Mouse (Mus musculus): ENCODE measurements around the gene Chkb. TPM values are rescaled to one million over a fixed set of nuclear protein-coding genes. Genes with fewer than 3 reads are reported as not detected.

The Chkb gene
- polyA plus RNA-seq, 1 experiment from 2014 or later: 67.0 TPM

DNA sequence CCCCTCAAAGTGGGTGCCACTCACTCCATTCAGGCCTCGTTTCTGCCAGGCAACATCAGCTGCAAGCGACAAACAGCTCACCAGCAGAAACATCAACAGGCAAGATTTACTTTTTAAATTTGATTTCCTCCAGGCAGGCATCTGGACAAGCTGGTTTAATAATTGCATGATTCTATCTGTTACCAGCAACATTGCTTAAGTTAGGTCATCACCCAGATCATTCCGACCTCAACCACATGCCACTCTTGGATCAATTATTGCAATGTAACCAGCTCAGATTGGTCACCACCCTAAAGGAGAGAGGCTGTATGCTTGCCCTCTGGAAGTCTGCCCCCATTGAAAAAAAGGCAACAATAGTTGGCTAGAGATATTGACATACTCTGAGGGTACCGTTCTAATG is 41.8 kb upstream of the Chkb start:
- Histone ChIP-seq H3K4me1 (replicated peaks) (peaks cover 6% of the 10 kb centered on the region), H3K4me3 (no peak overlapping the region), H3K9me3 (replicated peaks) (no peaks in the 10 kb centered on the region), H3K27ac (ENCODE audit: poor library complexity, severe bottlenecking) (no peak overlapping the region), H3K27me3 (replicated peaks) (no peaks in the 10 kb centered on the region), H3K9ac (no peak overlapping the region), H3K4me2 (no peak overlapping the region), H3K36me3 (no peaks in the 10 kb centered on the region)
- WGBS: 79% methylated on average over 4 of the region's 4 CpGs
- ATAC-seq (ENCODE audit: insufficient number of reproducible peaks, low FRiP score): no peak

- H3K9me3 ChIP-seq (replicated peaks): no peaks in the 10 kb centered on the region
- no peaks in the 10 kb centered on the region; the same call in 1 of the 2 replicates for H3K27me3 ChIP-seq (replicated peaks)
- no peak for ATAC-seq (ENCODE audit: insufficient number of reproducible peaks, low FRiP score)
- H3K27ac ChIP-seq (ENCODE audit: poor library complexity, severe bottlenecking): no peak overlapping the region
- H3K9ac ChIP-seq: no peak overlapping the region
- no peaks in the 10 kb centered on the region for H3K4me1 ChIP-seq (replicated peaks)
- no peak overlapping the region for H3K4me2 ChIP-seq
- no peaks in the 10 kb centered on the region for H3K36me3 ChIP-seq
- WGBS: 29% methylated on average over 2 of the region's 2 CpGs
- H3K4me3 ChIP-seq: no peak overlapping the region
Measured at GRCm38 (mm10) chr15:89468577-89468976, 38.9 kb upstream of the Chkb start.

DNA sequence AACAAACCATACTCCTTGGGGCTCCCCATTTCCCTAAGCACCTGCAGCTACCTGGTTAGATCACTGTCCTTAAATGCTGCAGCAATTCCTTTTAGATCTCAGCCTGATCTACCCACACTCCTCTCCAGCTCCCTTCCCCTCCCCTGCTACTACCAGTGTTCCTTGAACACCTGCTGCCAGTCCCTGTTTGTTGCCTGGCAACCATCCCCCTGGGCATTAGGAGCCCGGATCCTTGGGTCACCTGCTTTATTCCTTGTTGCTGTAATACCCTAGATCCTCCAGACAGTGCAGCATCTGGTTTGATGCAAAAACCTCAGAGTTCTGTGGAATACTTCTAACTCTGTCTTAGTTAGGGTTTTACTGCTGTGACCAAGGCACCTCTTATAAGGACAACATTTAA is 35.3 kb upstream of the Chkb start:
- peaks cover 14% of the 10 kb centered on the region; the same call in 1 of the 2 replicates for H3K27me3 ChIP-seq (replicated peaks)

GRCm38 (mm10) chr15:89463334-89464235 is 33.9 kb upstream of the Chkb start:
- Histone ChIP-seq H3K4me1 (replicated peaks) (no peaks in the 10 kb centered on the region), H3K9me3 (replicated peaks) (no peaks in the 10 kb centered on the region), H3K4me3 (no peak overlapping the region), H3K4me2 (no peak overlapping the region), H3K27me3 (replicated peaks) (peaks cover 25% of the 10 kb centered on the region; the same call in 1 of the 2 replicates), H3K9ac (no peak overlapping the region), H3K27ac (ENCODE audit: poor library complexity, severe bottlenecking) (no peak overlapping the region), H3K36me3 (no peaks in the 10 kb centered on the region)
- no peak for ATAC-seq (ENCODE audit: insufficient number of reproducible peaks, low FRiP score)
- WGBS: 47% methylated on average over 5 of the region's 5 CpGs

More for the DNA sequence above, 35.3 kb upstream of the Chkb start:
- Histone ChIP-seq H3K4me1 (replicated peaks) (no peaks in the 10 kb centered on the region), H3K36me3 (no peaks in the 10 kb centered on the region), H3K27ac (ENCODE audit: poor library complexity, severe bottlenecking) (no peak overlapping the region), H3K9ac (no peak overlapping the region), H3K4me2 (no peak overlapping the region), H3K4me3 (no peak overlapping the region), H3K9me3 (replicated peaks) (no peaks in the 10 kb centered on the region)
- WGBS: 9% methylated on average over 1 of the region's 1 CpGs
- ATAC-seq (ENCODE audit: insufficient number of reproducible peaks, low FRiP score): no peak

DNA sequence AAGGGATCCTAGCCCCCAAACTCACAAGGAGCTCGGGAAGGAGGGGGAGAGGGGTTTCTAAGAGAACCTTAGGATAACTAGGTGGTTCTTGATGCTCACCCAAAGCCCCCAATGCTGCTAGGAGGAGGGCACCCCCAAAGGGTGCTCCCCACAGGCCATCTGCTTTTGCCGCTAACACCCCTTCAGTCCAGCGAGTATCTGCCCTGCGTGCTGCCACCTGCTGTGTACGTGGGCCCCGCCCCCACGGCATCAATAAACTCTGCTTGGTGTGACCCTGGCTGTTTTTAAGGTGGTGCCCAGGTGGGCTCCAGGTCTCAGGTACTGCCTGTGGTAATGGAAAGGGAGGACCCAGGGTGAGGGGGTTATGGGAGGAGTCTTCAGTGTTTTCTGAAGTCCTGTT is 32.5 kb upstream of the Chkb start:
- no peak overlapping the region for H3K4me2 ChIP-seq
- ATAC-seq (ENCODE audit: insufficient number of reproducible peaks, low FRiP score): no peak
- no peak overlapping the region for H3K4me3 ChIP-seq
- H3K9ac ChIP-seq: no peak overlapping the region
- no peaks in the 10 kb centered on the region for H3K36me3 ChIP-seq
- H3K27ac ChIP-seq (ENCODE audit: poor library complexity, severe bottlenecking): no peak overlapping the region
- H3K4me1 ChIP-seq (replicated peaks): no peaks in the 10 kb centered on the region
- 69% methylated on average over 7 of the region's 7 CpGs for WGBS
- no peaks in the 10 kb centered on the region for H3K9me3 ChIP-seq (replicated peaks)
- H3K27me3 ChIP-seq (replicated peaks): peaks cover 38% of the 10 kb centered on the region

GRCm38 (mm10) chr15:89461321-89461720 is 31.6 kb upstream of the Chkb start:
- Histone ChIP-seq H3K27me3 (replicated peaks) (peaks cover 47% of the 10 kb centered on the region), H3K4me3 (no peak overlapping the region)
- 73% methylated on average over 15 of the region's 15 CpGs for WGBS

DNA sequence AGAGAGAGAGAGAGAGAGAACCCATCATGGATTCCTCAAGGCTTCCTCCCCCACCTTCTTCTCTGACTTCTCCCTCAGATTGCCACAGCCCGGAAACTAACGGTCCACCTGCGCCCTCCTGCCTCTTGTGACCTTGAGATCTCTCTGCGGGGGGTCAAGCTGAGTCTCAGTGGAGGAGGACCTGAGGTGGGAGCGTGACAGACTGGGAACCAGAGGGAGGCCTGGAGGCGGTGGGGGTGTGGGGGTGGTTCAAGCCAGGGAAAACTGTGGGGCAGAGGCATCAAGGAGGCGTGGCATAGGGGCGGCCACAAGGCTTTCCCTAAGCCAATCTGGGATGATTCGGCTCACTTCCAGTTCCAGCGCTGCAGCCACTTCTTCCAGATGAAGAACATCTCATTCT is 30.6 kb upstream of the Chkb start:
- Histone ChIP-seq H3K4me3 (no peak overlapping the region), H3K9ac (no peak overlapping the region), H3K4me2 (no peak overlapping the region), H3K9me3 (replicated peaks) (no peaks in the 10 kb centered on the region), H3K27me3 (replicated peaks) (peaks cover 56% of the 10 kb centered on the region), H3K27ac (ENCODE audit: poor library complexity, severe bottlenecking) (no peak overlapping the region), H3K36me3 (no peaks in the 10 kb centered on the region), H3K4me1 (replicated peaks) (no peaks in the 10 kb centered on the region)
- 57% methylated on average over 10 of the region's 10 CpGs for WGBS
- ATAC-seq (ENCODE audit: insufficient number of reproducible peaks, low FRiP score): no peak

More at GRCm38 (mm10) chr15:89461321-89461720, 31.6 kb upstream of the Chkb start:
- ATAC-seq (ENCODE audit: insufficient number of reproducible peaks, low FRiP score): no peak
- Histone ChIP-seq H3K4me1 (replicated peaks) (no peaks in the 10 kb centered on the region), H3K9ac (no peak overlapping the region), H3K9me3 (replicated peaks) (no peaks in the 10 kb centered on the region), H3K36me3 (no peaks in the 10 kb centered on the region), H3K4me2 (no peak overlapping the region), H3K27ac (ENCODE audit: poor library complexity, severe bottlenecking) (no peak overlapping the region)

- peaks cover 61% of the 10 kb centered on the region for H3K27me3 ChIP-seq (replicated peaks)
- no peaks in the 10 kb centered on the region for H3K4me1 ChIP-seq (replicated peaks)
- H3K36me3 ChIP-seq: no peaks in the 10 kb centered on the region
- no peak overlapping the region for H3K4me3 ChIP-seq
- H3K4me2 ChIP-seq: no peak overlapping the region
- ATAC-seq (ENCODE audit: insufficient number of reproducible peaks, low FRiP score): no peak
- H3K9me3 ChIP-seq (replicated peaks): no peaks in the 10 kb centered on the region
- H3K27ac ChIP-seq (ENCODE audit: poor library complexity, severe bottlenecking): no peak overlapping the region
- 71% methylated on average over 7 of the region's 7 CpGs for WGBS
- no peak overlapping the region for H3K9ac ChIP-seq
Measured at GRCm38 (mm10) chr15:89459821-89460220, 30.1 kb upstream of the Chkb start.

- Histone ChIP-seq H3K4me2 (no peak overlapping the region), H3K9me3 (replicated peaks) (no peaks in the 10 kb centered on the region), H3K4me1 (replicated peaks) (peaks cover 7% of the 10 kb centered on the region; the same call in 1 of the 2 replicates), H3K4me3 (no peak overlapping the region), H3K27ac (ENCODE audit: poor library complexity, severe bottlenecking) (no peak overlapping the region), H3K36me3 (no peaks in the 10 kb centered on the region), H3K27me3 (replicated peaks) (peaks cover 69% of the 10 kb centered on the region), H3K9ac (no peak overlapping the region)
- ATAC-seq (ENCODE audit: insufficient number of reproducible peaks, low FRiP score): no peak
- 86% methylated on average over 15 of the region's 15 CpGs for WGBS
Measured at GRCm38 (mm10) chr15:89458942-89459341, 29.2 kb upstream of the Chkb start.

GRCm38 (mm10) chr15:89455642-89456041 is 25.9 kb upstream of the Chkb start:
- H3K9ac ChIP-seq: no peak overlapping the region
- H3K27me3 ChIP-seq (replicated peaks): peaks cover 87% of the 10 kb centered on the region
- 65% methylated on average over 6 of the region's 6 CpGs for WGBS
- H3K4me2 ChIP-seq: no peak overlapping the region
- no peak overlapping the region for H3K4me3 ChIP-seq
- no peak overlapping the region for H3K27ac ChIP-seq (ENCODE audit: poor library complexity, severe bottlenecking)
- H3K4me1 ChIP-seq (replicated peaks): peaks cover 12% of the 10 kb centered on the region; the same call in 1 of the 2 replicates
- no peaks in the 10 kb centered on the region for H3K36me3 ChIP-seq
- no peaks in the 10 kb centered on the region for H3K9me3 ChIP-seq (replicated peaks)
- no peak for ATAC-seq (ENCODE audit: insufficient number of reproducible peaks, low FRiP score)

DNA sequence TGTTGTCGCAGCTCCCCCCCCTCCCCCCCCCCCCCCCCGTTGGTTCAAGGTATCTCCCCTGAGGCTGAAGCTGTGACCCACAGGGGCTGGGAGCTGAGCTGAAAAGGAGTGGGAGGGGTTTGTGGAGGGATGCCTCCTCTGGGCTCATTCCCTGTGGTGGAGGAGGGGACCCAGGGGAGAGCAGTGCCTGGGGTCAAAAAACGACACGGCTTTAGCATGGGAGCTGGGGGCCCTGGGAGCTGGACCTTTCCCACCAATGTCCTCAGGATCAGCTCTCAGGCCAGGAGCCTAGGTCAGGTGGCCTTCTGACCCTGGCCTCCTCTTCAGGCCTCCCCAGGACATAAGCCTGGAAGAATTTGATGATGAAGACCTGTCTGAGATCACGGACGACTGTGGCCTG is 25.1 kb upstream of the Chkb start:
- Histone ChIP-seq H3K9ac (no peak overlapping the region), H3K4me3 (no peak overlapping the region), H3K4me2 (0 out of 2 replicates have a peak overlapping the region, but pooled peaks have one; percentile 91), H3K36me3 (no peaks in the 10 kb centered on the region), H3K27ac (ENCODE audit: poor library complexity, severe bottlenecking) (no peak overlapping the region), H3K27me3 (replicated peaks) (peaks cover 87% of the 10 kb centered on the region), H3K4me1 (replicated peaks) (peaks cover 12% of the 10 kb centered on the region; the same call in 1 of the 2 replicates), H3K9me3 (replicated peaks) (no peaks in the 10 kb centered on the region)
- 20% methylated on average over 4 of the region's 6 CpGs for WGBS
- no peak for ATAC-seq (ENCODE audit: insufficient number of reproducible peaks, low FRiP score)
